Mouse (Mus musculus): ENCODE data around the gene Rps7. TPM values are rescaled to one million over a fixed set of nuclear protein-coding genes. Genes with fewer than 3 reads are reported as not detected.

Rps7 gene
- total and polyA plus RNA-seq, 3 experiments, result 300 to 2,439 (median 476) TPM

DNA sequence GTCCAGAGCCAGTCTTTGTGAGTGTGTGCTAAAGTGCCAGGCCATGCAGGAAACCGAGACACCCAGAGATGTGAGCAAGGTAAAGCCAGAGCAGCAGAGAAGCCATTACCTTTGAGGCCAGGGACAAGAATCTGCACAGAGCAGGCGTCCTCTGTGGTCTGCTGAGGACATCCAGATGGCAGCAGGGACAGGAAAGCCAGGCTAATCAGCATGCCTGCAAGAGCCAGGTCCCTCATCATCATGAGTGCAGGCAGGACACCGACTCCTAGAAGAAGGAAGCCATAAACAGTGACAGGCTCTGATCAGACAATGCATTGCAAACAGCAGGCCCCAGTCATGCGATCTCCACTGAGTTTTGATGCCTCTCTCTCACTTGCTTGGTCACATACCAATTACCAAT lies 18.5 kb downstream of the Rps7 start:
- Histone ChIP-seq H3K4me1 (ENCODE audit: control insufficient read depth in 1 of 2, insufficient read depth in 2 of 2, low read length in 2 of 2) (peaks cover under 1 to 53% of the 10 kb centered on the region in 2 experiments; a peak in 3 of 4 replicates), H3K36me3 (ENCODE audit: control insufficient read depth in 1 of 2, insufficient read depth in 2 of 2, low read length in 2 of 2) (peaks cover 0 to 14% of the 10 kb centered on the region in 2 experiments; a peak in 2 of 4 replicates), H3K27me3 (ENCODE audit: control insufficient read depth in 1 of 2, insufficient read depth in 2 of 2, low read length in 2 of 2) (no peaks in the 10 kb centered on the region), H3K4me3 (ENCODE audit: control insufficient read depth in 1 of 2, insufficient read depth in 1 of 2, low read depth in 2 of 2, low read length in 2 of 2) (no peak overlapping the region), H3K9ac (ENCODE audit: control insufficient read depth, low read depth, low read length, poor library complexity, severe bottlenecking) (no peak overlapping the region), H3K9me3 (replicated peaks; ENCODE audit: insufficient read depth, low read length) (no peaks in the 10 kb centered on the region), H3K79me2 (ENCODE audit: control insufficient read depth, insufficient read depth, low read length, poor library complexity) (no peaks in the 10 kb centered on the region), H3K27ac (ENCODE audit: control insufficient read depth, low read depth, low read length) (no peak overlapping the region)
- DNase-seq (ENCODE audit: low read depth, low spot score), result peak; percentile 22
- TF ChIP-seq TCF12 (IDR thresholded peaks at IDR 0.05; ENCODE audit: low read depth, low read length), result peak; percentile 18; the same call in 1 of the 2 replicates
- TF ChIP-seq CTCF (IDR thresholded peaks at IDR 0.05 in 2 of 3, conservative IDR thresholded peaks at IDR 0.05 in 1 of 3; ENCODE audit: control insufficient read depth in 1 of 3, insufficient read depth in 1 of 3, low read depth in 2 of 3, low read length in 3 of 3, poor library complexity in 1 of 3, severe bottlenecking in 1 of 3), result no peak
- 0 out of 4 replicates have a peak, but pooled peaks of 1 of the 2 experiments have one; percentile 17 for TF ChIP-seq EP300 (IDR thresholded peaks at IDR 0.05; ENCODE audit: low read depth in 1 of 2, low read length in 2 of 2)
- no peak for TF ChIP-seq POLR2AphosphoS2 (IDR thresholded peaks at IDR 0.05; ENCODE audit: low read length)
- TF ChIP-seq MYC (IDR thresholded peaks at IDR 0.05; ENCODE audit: low read depth, low read length), result no peak
- TF ChIP-seq RCOR1 (IDR thresholded peaks at IDR 0.05; ENCODE audit: low read depth, low read length), result no peak
- TF ChIP-seq TAL1 (IDR thresholded peaks at IDR 0.05; ENCODE audit: low read length), result peak; percentile 68

DNA sequence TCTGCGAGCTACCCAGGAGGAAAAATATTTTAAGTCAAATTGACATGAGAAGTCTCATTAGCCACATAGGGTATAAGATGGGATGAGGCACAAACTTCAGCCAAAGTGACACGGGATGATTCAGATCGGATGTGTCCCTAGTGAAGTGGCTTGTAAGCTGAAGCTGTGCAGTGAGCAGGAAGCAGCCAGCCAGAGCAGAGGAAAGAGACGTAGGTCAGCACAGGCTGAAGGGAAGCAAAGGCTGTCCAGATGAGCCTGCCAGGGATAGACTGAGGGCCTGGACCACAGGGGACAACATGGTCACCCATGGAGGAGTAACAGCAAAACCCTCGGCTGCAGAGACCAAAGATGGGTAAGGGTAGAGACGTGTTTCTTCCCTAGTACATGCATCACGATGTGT lies 21.4 kb downstream of the Rps7 start:
- Histone ChIP-seq H3K36me3 (ENCODE audit: control insufficient read depth in 1 of 2, insufficient read depth in 2 of 2, low read length in 2 of 2) (peaks cover 0 to 10% of the 10 kb centered on the region in 2 experiments; a peak in 2 of 4 replicates), H3K4me3 (ENCODE audit: control insufficient read depth in 1 of 2, insufficient read depth in 1 of 2, low read depth in 2 of 2, low read length in 2 of 2) (no peak overlapping the region), H3K4me1 (ENCODE audit: control insufficient read depth in 1 of 2, insufficient read depth in 2 of 2, low read length in 2 of 2) (peaks cover 0 to 25% of the 10 kb centered on the region in 2 experiments; a peak in 2 of 4 replicates), H3K27ac (ENCODE audit: control insufficient read depth, low read depth, low read length) (no peak overlapping the region), H3K27me3 (ENCODE audit: control insufficient read depth in 1 of 2, insufficient read depth in 2 of 2, low read length in 2 of 2) (no peaks in the 10 kb centered on the region), H3K9me3 (replicated peaks; ENCODE audit: insufficient read depth, low read length) (no peaks in the 10 kb centered on the region), H3K9ac (ENCODE audit: control insufficient read depth, low read depth, low read length, poor library complexity, severe bottlenecking) (no peak overlapping the region), H3K79me2 (ENCODE audit: control insufficient read depth, insufficient read depth, low read length, poor library complexity) (no peaks in the 10 kb centered on the region)
- TF ChIP-seq CHD1 (IDR thresholded peaks at IDR 0.05; ENCODE audit: low read depth, low read length) (no peak), POLR2A (IDR thresholded peaks at IDR 0.05; ENCODE audit: control insufficient read depth in 1 of 2, insufficient read depth in 1 of 2, low read depth in 1 of 2, low read length in 2 of 2, poor library complexity in 1 of 2) (no peak), TCF12 (IDR thresholded peaks at IDR 0.05; ENCODE audit: low read depth, low read length) (no peak), E2F4 (IDR thresholded peaks at IDR 0.05; ENCODE audit: borderline replicate concordance, low read depth, low read length) (no peak)
- no peak for DNase-seq (ENCODE audit: low read depth, low spot score)

DNA sequence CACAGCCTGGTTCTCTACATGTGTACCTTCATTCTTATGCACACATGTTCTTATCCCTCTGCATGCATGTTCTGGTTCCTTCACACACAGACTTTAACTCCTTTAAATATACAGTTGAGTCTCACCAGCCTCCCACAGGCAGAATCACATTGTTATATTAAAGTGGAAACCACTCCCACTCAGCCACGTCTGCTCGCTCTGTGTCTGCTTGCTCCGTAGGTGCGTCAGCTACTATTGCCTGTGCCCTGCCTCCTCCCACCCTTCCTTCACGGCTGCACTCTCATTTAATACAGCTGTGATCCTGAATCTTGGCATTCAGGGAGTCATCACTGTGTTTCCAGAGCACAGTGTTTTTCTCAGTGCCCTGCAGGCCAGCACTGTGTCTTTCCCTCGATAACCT lies 23.4 kb downstream of the Rps7 start:
- Histone ChIP-seq H3K27me3 (ENCODE audit: control insufficient read depth in 1 of 2, insufficient read depth in 2 of 2, low read length in 2 of 2) (no peaks in the 10 kb centered on the region), H3K27ac (ENCODE audit: control insufficient read depth, low read depth, low read length) (no peak overlapping the region), H3K36me3 (ENCODE audit: control insufficient read depth in 1 of 2, insufficient read depth in 2 of 2, low read length in 2 of 2) (no peaks in the 10 kb centered on the region), H3K4me3 (ENCODE audit: control insufficient read depth in 1 of 2, insufficient read depth in 1 of 2, low read depth in 2 of 2, low read length in 2 of 2) (no peak overlapping the region), H3K79me2 (ENCODE audit: control insufficient read depth, insufficient read depth, low read length, poor library complexity) (no peaks in the 10 kb centered on the region), H3K4me1 (ENCODE audit: control insufficient read depth in 1 of 2, insufficient read depth in 2 of 2, low read length in 2 of 2) (peaks cover 0 to 5% of the 10 kb centered on the region in 2 experiments; a peak in 1 of 4 replicates), H3K9me3 (replicated peaks; ENCODE audit: insufficient read depth, low read length) (no peaks in the 10 kb centered on the region), H3K9ac (ENCODE audit: control insufficient read depth, low read depth, low read length, poor library complexity, severe bottlenecking) (no peak overlapping the region)
- TF ChIP-seq MYB (IDR thresholded peaks at IDR 0.05; ENCODE audit: low read depth, low read length), result no peak
- TF ChIP-seq UBTF (IDR thresholded peaks at IDR 0.05; ENCODE audit: borderline replicate concordance, insufficient read depth, low read depth, low read length), result no peak
- TF ChIP-seq NRF1 (IDR thresholded peaks at IDR 0.05; ENCODE audit: insufficient read depth, low read depth, low read length, poor library complexity, severe bottlenecking), result no peak
- TF ChIP-seq ZKSCAN1 (IDR thresholded peaks at IDR 0.05; ENCODE audit: low read depth, low read length), result no peak
- no peak for DNase-seq (ENCODE audit: low read depth, low spot score)
